Mouse (Mus musculus) lung, postnatal 0 days (tissue): ENCODE data around the gene Sstr2. TPM values are rescaled to one million over a fixed set of nuclear protein-coding genes. Genes with fewer than 3 reads are reported as not detected.

Experiments
- ATAC-seq: fragments of 200-750 bp; cut with Nextera tagmentation; 2 replicates; pipeline ENCODE4 v1.8.0; 2017; ENCODE audit warnings: moderate library complexity
- DNase-seq: peaks from one replicate; pipeline ENCODE4 v3.0.0-alpha.2; 2016; ENCODE audit warnings: low spot score
- H3K27ac ChIP-seq: fragments of 300-500 bp; sonication (generic); 2 replicates; pipeline ENCODE4 v1.5.1; 2014; ENCODE audit warnings: antibody characterized with exemption, mild to moderate bottlenecking, low read length, mixed read lengths
- H3K27me3 ChIP-seq: fragments of 300-500 bp; sonication (generic); replicated peaks from 2 replicates; pipeline ENCODE4 v1.6.1; 2014; ENCODE audit warnings: low read length, mixed read lengths; ENCODE audit not compliant: insufficient read depth
- H3K36me3 ChIP-seq: fragments of 300-500 bp; sonication (generic); 2 replicates; pipeline ENCODE4 v1.6.1; 2014; ENCODE audit warnings: low read length, mixed read lengths; ENCODE audit not compliant: insufficient read depth
- H3K4me1 ChIP-seq: fragments of 300-500 bp; sonication (generic); 2 replicates; pipeline ENCODE4 v1.6.1; 2014; ENCODE audit warnings: antibody characterized with exemption, low read depth, low read length, mixed read lengths; ENCODE audit not compliant: insufficient read depth
- H3K4me2 ChIP-seq: fragments of 300-500 bp; sonication (generic); replicated peaks from 2 replicates; pipeline ENCODE4 v1.6.1; 2014; ENCODE audit warnings: low read depth, mild to moderate bottlenecking, low read length, moderate library complexity, mixed read lengths
- H3K4me3 ChIP-seq: fragments of 300-500 bp; sonication (generic); 2 replicates; pipeline ENCODE4 v1.5.1; 2014; ENCODE audit warnings: low read depth, low read length
- H3K9ac ChIP-seq: fragments of 300-500 bp; sonication (generic); replicated peaks from 2 replicates; pipeline ENCODE4 v1.6.1; 2014; ENCODE audit warnings: low read depth, mild to moderate bottlenecking
- H3K9me3 ChIP-seq: fragments of 300-500 bp; sonication (generic); 2 replicates; pipeline ENCODE4 v1.6.1; 2016; ENCODE audit warnings: low read length, mixed read lengths
- CTCF ChIP-seq: IDR thresholded peaks from 2 replicates; pipeline ENCODE4 v1.5.1; 2016; ENCODE audit warnings: antibody characterized with exemption, mild to moderate bottlenecking
- EP300 ChIP-seq: IDR thresholded peaks from 2 replicates; pipeline ENCODE4 v1.6.1; 2016; ENCODE audit warnings: antibody characterized with exemption, mild to moderate bottlenecking, control low read depth
- WGBS: fragments of 180-500 bp; shearing (Covaris S2); extraction: QIAGEN DNeasy Blood & Tissue Kit; methylation state at CpG from one replicate; pipeline ENCODE4 v1.1.7; 2014; 5-methylcytosine and 5-hydroxymethylcytosine counted together
- polyA plus RNA-seq: library from polyadenylated mRNA; unstranded; fragments of >200 nt; fragmentation: Nextera tagmentation; extraction: Ambion mirVana; gene quantifications from 2 replicates; pipeline ENCODE4 v1.2.1, GENCODE M21; 2015

Sstr2 gene
- polyA plus RNA-seq, 1 experiment from 2014 or later: 3.9 TPM

DNA sequence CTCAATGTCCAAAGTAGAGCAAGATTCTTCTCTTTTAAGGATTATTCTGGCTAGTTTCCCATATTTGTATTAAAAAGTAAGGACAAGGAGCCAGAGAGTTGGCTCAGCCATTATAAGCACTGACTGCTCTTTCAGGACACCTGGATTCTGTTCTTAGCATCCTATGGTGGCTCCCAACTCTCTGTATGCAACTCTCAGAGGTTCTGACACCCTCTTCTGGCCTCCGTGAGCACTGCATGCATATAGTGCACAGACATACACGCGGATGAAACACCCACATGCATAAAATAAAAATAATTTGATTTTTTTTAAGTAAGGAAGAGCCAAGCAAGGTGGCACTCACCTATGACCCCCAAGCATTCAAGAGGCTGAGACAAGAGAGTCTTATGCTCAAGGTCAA lies 26.0 kb downstream of the Sstr2 start:
- no peak for DNase-seq
- ATAC-seq: no peak
- no peak overlapping the region for H3K4me3 ChIP-seq
- no peaks in the 10 kb centered on the region for H3K9me3 ChIP-seq
- no peak for TF ChIP-seq CTCF
- no peak for TF ChIP-seq EP300
- no peak overlapping the region for H3K27ac ChIP-seq
- no peak overlapping the region for H3K4me2 ChIP-seq
- peaks cover 5% of the 10 kb centered on the region; the same call in 1 of the 2 replicates for H3K4me1 ChIP-seq
- H3K36me3 ChIP-seq: no peaks in the 10 kb centered on the region
- H3K9ac ChIP-seq: no peak overlapping the region
- WGBS: 89% methylated on average over 3 of the region's 3 CpGs
- H3K27me3 ChIP-seq: no peaks in the 10 kb centered on the region

DNA sequence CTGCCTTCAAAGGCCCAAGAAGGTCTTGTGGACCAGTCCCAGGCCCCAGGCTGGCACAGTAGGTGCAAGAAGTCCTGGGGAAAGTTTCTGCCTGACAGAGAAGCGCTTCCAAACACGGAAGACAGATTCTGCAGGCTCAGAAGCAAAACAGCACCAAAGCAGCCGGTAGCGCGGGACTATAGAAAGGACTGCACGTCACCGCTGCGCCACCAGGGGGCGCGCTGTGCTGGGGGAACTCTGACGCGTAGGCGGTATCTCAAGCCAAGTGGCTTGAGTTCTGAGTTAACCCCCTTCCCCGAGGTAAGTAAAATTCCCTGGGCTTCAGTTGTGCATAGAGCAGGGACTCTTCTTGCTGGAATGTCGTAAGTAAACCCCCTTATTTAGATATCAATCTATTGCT lies 29.0 kb downstream of the Sstr2 start:
- 0 out of 2 replicates have a peak, but pooled peaks cover 4% of the 10 kb centered on the region for H3K36me3 ChIP-seq
- H3K4me1 ChIP-seq: peaks cover 8% of the 10 kb centered on the region; the same call in 1 of the 2 replicates
- no peaks in the 10 kb centered on the region for H3K9me3 ChIP-seq
- no peak overlapping the region for H3K4me3 ChIP-seq
- H3K27ac ChIP-seq: no peak overlapping the region
- peak; percentile 54 for ATAC-seq
- 4% methylated on average over 15 of the region's 15 CpGs for WGBS
- peak; percentile 90 for DNase-seq
- TF ChIP-seq CTCF (peak; percentile 97), EP300 (no peak)
- no peaks in the 10 kb centered on the region for H3K27me3 ChIP-seq
- H3K4me2 ChIP-seq: 0 out of 2 replicates have a peak overlapping the region, but pooled peaks have one; percentile 29
- H3K9ac ChIP-seq: no peak overlapping the region

DNA sequence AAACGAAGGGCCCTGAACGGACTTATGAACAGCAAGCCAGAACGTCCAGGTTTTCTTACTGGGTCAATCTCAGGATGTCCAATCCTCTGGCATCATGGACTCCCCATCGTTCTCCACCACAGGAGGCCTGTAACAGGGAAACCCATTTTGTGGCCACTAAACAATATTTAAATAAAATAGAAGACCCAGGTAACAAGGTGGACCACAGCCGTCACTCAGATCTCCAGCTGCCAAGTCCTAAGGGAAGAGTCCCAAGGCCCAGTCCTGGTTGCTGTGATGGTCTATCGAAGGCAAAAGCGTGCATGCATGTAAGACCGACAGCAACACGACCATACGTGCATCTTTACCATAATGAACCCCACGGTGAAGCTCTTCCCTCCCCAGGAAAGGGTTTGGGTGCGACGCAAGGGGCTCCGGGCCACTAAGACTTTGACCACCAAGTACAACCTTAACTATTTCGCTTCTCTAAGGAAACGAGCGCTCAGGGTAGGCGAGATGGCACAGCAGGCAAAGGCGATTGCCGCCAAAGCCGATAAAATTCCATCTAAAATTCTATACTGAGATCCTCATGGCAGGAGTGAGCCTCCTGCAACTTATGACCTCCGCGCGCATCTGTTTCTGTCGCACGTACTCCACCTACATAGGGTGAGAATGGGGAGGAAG lies 29.7 kb downstream of the Sstr2 start, which contains the start of gene Cog1:
Gene Cog1 (plus strand): TSS at position 480 of the 663 bp plus-strand sequence.
- Histone ChIP-seq H3K27me3 (no peaks in the 10 kb centered on the region), H3K27ac (peak within 1 kb of the TSS; percentile 85), H3K4me3 (peak within 1 kb of the TSS; percentile 100), H3K4me2 (peak within 1 kb of the TSS; percentile 73), H3K36me3 (0 out of 2 replicates have a peak, but pooled peaks cover 5% of the 10 kb centered on the region), H3K9me3 (no peaks in the 10 kb centered on the region), H3K9ac (peak within 1 kb of the TSS; percentile 93), H3K4me1 (peaks cover 8% of the 10 kb centered on the region; the same call in 1 of the 2 replicates)
- ATAC-seq (no peak), DNase-seq (no peak)
- WGBS: 40% methylated on average over 26 of the region's 26 CpGs
- no peak for TF ChIP-seq EP300
- no peak for TF ChIP-seq CTCF

DNA sequence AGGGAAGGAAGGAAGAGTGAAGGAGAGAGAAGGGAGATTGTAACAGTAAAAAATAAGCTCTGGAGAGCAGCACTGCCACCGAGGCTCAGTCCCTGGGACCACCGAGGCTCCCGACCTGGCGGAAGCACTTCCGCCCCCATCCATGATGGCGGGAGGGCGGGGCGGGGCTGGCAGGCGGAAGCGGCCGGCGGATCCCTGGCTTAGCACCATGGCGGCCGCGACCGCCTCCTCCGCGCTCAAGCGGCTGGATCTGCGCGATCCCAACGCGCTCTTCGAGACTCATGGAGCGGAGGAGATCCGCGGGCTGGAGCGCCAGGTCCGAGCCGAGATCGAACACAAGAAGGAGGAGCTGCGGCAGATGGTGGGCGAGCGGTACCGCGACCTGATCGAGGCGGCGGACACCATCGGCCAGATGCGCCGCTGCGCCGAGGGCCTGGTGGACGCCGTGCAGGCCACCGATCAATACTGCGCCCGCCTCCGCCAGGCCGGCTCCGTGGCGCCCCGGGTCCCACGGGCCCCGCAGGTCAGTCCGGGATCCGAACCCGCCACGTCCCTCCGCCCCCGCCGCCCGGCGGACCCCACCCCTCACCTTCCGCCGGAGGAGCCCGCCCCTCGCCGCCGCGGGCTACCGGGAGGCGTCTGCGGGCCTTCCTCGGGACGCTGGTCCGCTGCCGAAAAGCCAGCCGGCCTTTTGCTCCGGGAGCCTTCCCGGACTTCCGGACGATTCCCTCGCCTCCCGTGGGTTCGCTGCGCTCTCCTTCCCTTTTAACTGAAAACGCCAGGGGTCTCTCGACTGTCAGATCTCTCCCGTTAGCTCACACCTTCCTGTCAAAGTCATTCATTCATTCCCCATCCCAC lies 30.4 kb downstream of the Sstr2 start, which contains the start of gene Slc39a11:
Gene Slc39a11 (minus strand): TSS at position 727 of the 858 bp plus-strand sequence.
- Histone ChIP-seq H3K27me3 (no peaks in the 10 kb centered on the region), H3K4me3 (peak within 1 kb of the TSS; percentile 100), H3K9ac (peak within 1 kb of the TSS; percentile 93), H3K36me3 (0 out of 2 replicates have a peak, but pooled peaks cover 6% of the 10 kb centered on the region), H3K9me3 (no peaks in the 10 kb centered on the region), H3K4me2 (peak within 1 kb of the TSS; percentile 73), H3K4me1 (peaks cover 8% of the 10 kb centered on the region; the same call in 1 of the 2 replicates), H3K27ac (peak within 1 kb of the TSS; percentile 85)
- WGBS: 1% methylated on average over 62 of the region's 91 CpGs
- DNase-seq: peak; percentile 77
- no peak for TF ChIP-seq EP300
- peak; percentile 41 for TF ChIP-seq CTCF
- peak; percentile 86 for ATAC-seq

DNA sequence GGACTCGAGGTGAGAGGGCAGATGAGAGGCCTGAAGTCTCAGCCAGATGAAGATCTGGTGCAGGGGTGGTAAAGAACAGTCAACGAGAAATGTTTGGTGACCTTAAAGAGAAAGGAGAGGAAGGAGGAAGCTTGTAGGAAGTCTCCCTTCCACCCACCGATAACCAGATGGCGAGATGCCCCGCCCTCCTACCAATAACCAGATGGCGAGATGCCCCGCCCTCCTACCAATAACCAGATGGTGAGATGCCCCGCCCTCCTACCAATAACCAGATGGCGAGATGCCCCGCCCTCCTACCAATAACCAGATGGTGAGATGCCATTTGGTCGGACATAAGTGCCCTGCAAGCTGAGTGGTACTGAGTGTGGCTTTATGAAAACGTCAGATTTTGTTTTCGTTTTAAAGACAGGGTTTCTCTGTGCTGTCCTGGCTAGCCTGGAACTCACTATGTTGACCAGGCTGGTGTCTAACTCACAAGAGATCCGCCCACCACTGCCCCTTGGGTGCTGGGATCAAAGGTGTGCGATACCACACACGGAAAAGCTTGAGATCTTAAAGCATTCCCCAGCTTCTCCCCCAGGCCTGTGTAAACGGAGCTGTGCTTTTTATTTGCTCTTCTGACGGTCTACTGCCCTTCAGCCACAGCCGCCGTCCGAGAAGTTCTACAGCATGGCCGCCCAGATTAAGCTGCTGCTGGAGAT lies 32.2 kb downstream of the Sstr2 start:
- DNase-seq (no peak), ATAC-seq (no peak)
- H3K9ac ChIP-seq: no peak overlapping the region
- no peaks in the 10 kb centered on the region for H3K27me3 ChIP-seq
- no peak for TF ChIP-seq CTCF
- TF ChIP-seq EP300: no peak
- peaks cover 8% of the 10 kb centered on the region; the same call in 1 of the 2 replicates for H3K4me1 ChIP-seq
- H3K27ac ChIP-seq: no peak overlapping the region
- no peak overlapping the region for H3K4me2 ChIP-seq
- H3K4me3 ChIP-seq: no peak overlapping the region
- WGBS: 52% methylated on average over 22 of the region's 22 CpGs
- H3K36me3 ChIP-seq: peaks cover 24% of the 10 kb centered on the region
- no peaks in the 10 kb centered on the region for H3K9me3 ChIP-seq
